Mouse (Mus musculus) heart, embryonic 11.5 days (tissue): ENCODE measurements around the gene Hist2h2ac. TPM values are rescaled to one million over a fixed set of nuclear protein-coding genes. Genes with fewer than 3 reads are reported as not detected.

Source experiments
- ATAC-seq: fragments of 200-750 bp; cut with Nextera tagmentation; replicated peaks from 2 replicates; pipeline ENCODE4 v1.8.0; 2017; ENCODE audit warnings: moderate library complexity; ENCODE audit not compliant: insufficient number of reproducible peaks, low FRiP score, low TSS enrichment
- H3K27ac ChIP-seq: fragments of 300-500 bp; sonication (generic); 2 replicates; pipeline ENCODE4 v1.5.1; 2014; ENCODE audit warnings: mild to moderate bottlenecking, low read depth, low read length
- H3K27me3 ChIP-seq: fragments of 300-500 bp; sonication (generic); 2 replicates; pipeline ENCODE4 v1.6.1; 2014; ENCODE audit warnings: mild to moderate bottlenecking, low read length, mixed read lengths; ENCODE audit not compliant: control insufficient read depth, insufficient read depth
- H3K36me3 ChIP-seq: fragments of 300-500 bp; sonication (generic); 2 replicates; pipeline ENCODE4 v1.6.1; 2014; ENCODE audit warnings: mild to moderate bottlenecking, low read length, moderate library complexity, mixed read lengths; ENCODE audit not compliant: control insufficient read depth, insufficient read depth
- H3K4me1 ChIP-seq: fragments of 300-500 bp; sonication (generic); 2 replicates; pipeline ENCODE4 v1.6.1; 2014; ENCODE audit warnings: low read length; ENCODE audit not compliant: control insufficient read depth, insufficient read depth
- H3K4me2 ChIP-seq: fragments of 300-500 bp; sonication (generic); 2 replicates; pipeline ENCODE4 v1.6.1; 2014; ENCODE audit warnings: mild to moderate bottlenecking, moderate library complexity
- H3K4me3 ChIP-seq: fragments of 300-500 bp; sonication (generic); 2 replicates; pipeline ENCODE4 v1.5.1; 2014; ENCODE audit warnings: low read depth, low read length
- H3K9ac ChIP-seq: fragments of 300-500 bp; sonication (generic); 2 replicates; pipeline ENCODE4 v1.6.1; 2014; ENCODE audit warnings: mild to moderate bottlenecking, low read depth, low read length, moderate library complexity
- H3K9me3 ChIP-seq: fragments of 300-500 bp; sonication (generic); replicated peaks from 2 replicates; pipeline ENCODE4 v1.6.1; 2016; ENCODE audit warnings: low read length; ENCODE audit not compliant: control insufficient read depth
- WGBS: fragments of 180-500 bp; shearing (Covaris S2); extraction: QIAGEN DNeasy Blood & Tissue Kit; methylation state at CpG from one replicate; pipeline ENCODE4 v1.1.7; 2014; ENCODE audit not compliant: insufficient replicate concordance; 5-methylcytosine and 5-hydroxymethylcytosine counted together
- polyA plus RNA-seq: library from polyadenylated mRNA; unstranded; fragments of >200 nt; fragmentation: Nextera tagmentation; extraction: Ambion mirVana; gene quantifications from 2 replicates; pipeline ENCODE4 v1.2.1, GENCODE M21; 2014

The Hist2h2ac gene
- polyA plus RNA-seq, 1 experiment from 2014 or later, result 5.5 TPM

GRCm38 (mm10) chr3:96263558-96264403 is 43.1 kb upstream of the Hist2h2ac start:
- H3K27me3 ChIP-seq, result no peaks in the 10 kb centered on the region
- H3K9ac ChIP-seq, result peak overlapping the region; percentile 88
- H3K9me3 ChIP-seq, result no peaks in the 10 kb centered on the region
- no peak for ATAC-seq
- no peaks in the 10 kb centered on the region for H3K36me3 ChIP-seq
- WGBS, result 12% methylated on average over 27 of the region's 27 CpGs
- peaks cover 5% of the 10 kb centered on the region for H3K4me1 ChIP-seq
- H3K4me3 ChIP-seq, result peak overlapping the region; percentile 57
- peak overlapping the region; percentile 98 for H3K27ac ChIP-seq
- peak overlapping the region; percentile 87 for H3K4me2 ChIP-seq

GRCm38 (mm10) chr3:96262979-96263550 is 42.4 kb upstream of the Hist2h2ac start, which contains the start of gene Hist2h4:
Hist2h4 (minus strand) TSS chr3:96263311.
- Histone ChIP-seq H3K9ac (peak within 1 kb of the TSS; percentile 88), H3K27ac (peak within 1 kb of the TSS; percentile 98), H3K4me3 (peak within 1 kb of the TSS; percentile 57), H3K9me3 (no peaks in the 10 kb centered on the region), H3K27me3 (no peaks in the 10 kb centered on the region), H3K4me2 (peak within 1 kb of the TSS; percentile 87), H3K4me1 (peaks cover 5% of the 10 kb centered on the region), H3K36me3 (no peaks in the 10 kb centered on the region)
- ATAC-seq, result peak; percentile 76
- under 1% methylated on average over 39 of the region's 40 CpGs for WGBS

- Histone ChIP-seq H3K4me1 (peaks cover 5% of the 10 kb centered on the region), H3K36me3 (no peaks in the 10 kb centered on the region), H3K4me2 (peak overlapping the region; percentile 87), H3K9me3 (no peaks in the 10 kb centered on the region), H3K9ac (peak overlapping the region; percentile 88), H3K27ac (peak overlapping the region; percentile 98), H3K4me3 (peak overlapping the region; percentile 57), H3K27me3 (no peaks in the 10 kb centered on the region)
- peak; percentile 80 for ATAC-seq
- under 1% methylated on average over 19 of the region's 19 CpGs for WGBS
Observed at GRCm38 (mm10) chr3:96262216-96262875, 41.7 kb upstream of the Hist2h2ac start.

- peak overlapping the region; percentile 87 for H3K4me2 ChIP-seq
- peak overlapping the region; percentile 57; the same call in 1 of the 2 replicates for H3K4me3 ChIP-seq
- 64% methylated on average over 3 of the region's 3 CpGs for WGBS
- H3K36me3 ChIP-seq, result no peaks in the 10 kb centered on the region
- no peak for ATAC-seq
- no peaks in the 10 kb centered on the region for H3K27me3 ChIP-seq
- peak overlapping the region; percentile 98 for H3K27ac ChIP-seq
- no peaks in the 10 kb centered on the region for H3K9me3 ChIP-seq
- peaks cover 5% of the 10 kb centered on the region for H3K4me1 ChIP-seq
- peak overlapping the region; percentile 88; the same call in 1 of the 2 replicates for H3K9ac ChIP-seq
Observed at GRCm38 (mm10) chr3:96261623-96262022, 40.9 kb upstream of the Hist2h2ac start.

GRCm38 (mm10) chr3:96260220-96260619 is 39.5 kb upstream of the Hist2h2ac start:
- Histone ChIP-seq H3K27ac (no peak overlapping the region), H3K4me3 (no peak overlapping the region), H3K4me2 (no peak overlapping the region), H3K9me3 (no peaks in the 10 kb centered on the region), H3K36me3 (no peaks in the 10 kb centered on the region), H3K4me1 (peaks cover 5% of the 10 kb centered on the region), H3K9ac (no peak overlapping the region), H3K27me3 (no peaks in the 10 kb centered on the region)
- WGBS, result 87% methylated on average over 5 of the region's 5 CpGs
- no peak for ATAC-seq

GRCm38 (mm10) chr3:96257190-96257589 is 36.5 kb upstream of the Hist2h2ac start:
- no peak overlapping the region for H3K9ac ChIP-seq
- H3K36me3 ChIP-seq, result no peaks in the 10 kb centered on the region
- no peak overlapping the region for H3K27ac ChIP-seq
- H3K4me3 ChIP-seq, result no peak overlapping the region
- H3K4me1 ChIP-seq, result peaks cover 4% of the 10 kb centered on the region
- H3K27me3 ChIP-seq, result no peaks in the 10 kb centered on the region
- WGBS, result 74% methylated on average over 3 of the region's 3 CpGs
- no peaks in the 10 kb centered on the region for H3K9me3 ChIP-seq
- H3K4me2 ChIP-seq, result no peak overlapping the region
- ATAC-seq, result no peak

GRCm38 (mm10) chr3:96255926-96256593 is 35.4 kb upstream of the Hist2h2ac start:
- Histone ChIP-seq H3K9me3 (no peaks in the 10 kb centered on the region), H3K9ac (no peak overlapping the region), H3K4me1 (no peaks in the 10 kb centered on the region), H3K27ac (no peak overlapping the region), H3K4me2 (no peak overlapping the region; the same call in 1 of the 2 replicates), H3K27me3 (no peaks in the 10 kb centered on the region), H3K36me3 (no peaks in the 10 kb centered on the region), H3K4me3 (no peak overlapping the region)
- ATAC-seq, result no peak
- WGBS, result 83% methylated on average over 5 of the region's 5 CpGs
